Mouse (Mus musculus) layer of hippocampus, adult 11-12 months (tissue): Measurements from ENCODE around the gene Rhbdd1.
A peak's percentile ranks its signal among the peaks of the same experiment; 100 is the strongest.

Source experiments
- DNase-seq: peaks from one replicate; pipeline ENCODE4 v3.0.0; 2022; ENCODE audit warnings: low spot score

Gene Rhbdd1

GRCm38 (mm10) chr1:82432919-82433648, 116.8 kb downstream of the Rhbdd1 start:
- peak; percentile 83 for DNase-seq

- no peak for DNase-seq
Observed at GRCm38 (mm10) chr1:82433649-82434005, 117.4 kb downstream of the Rhbdd1 start.

GRCm38 (mm10) chr1:82437273-82437672, 121.0 kb downstream of the Rhbdd1 start:
- no peak for DNase-seq

- DNase-seq = no peak
Observed at GRCm38 (mm10) chr1:82440123-82440522, 123.9 kb downstream of the Rhbdd1 start.

GRCm38 (mm10) chr1:82443517-82443916, 127.3 kb downstream of the Rhbdd1 start:
- no peak for DNase-seq

- no peak for DNase-seq
Observed at GRCm38 (mm10) chr1:82446049-82446448, 129.8 kb downstream of the Rhbdd1 start.

- no peak for DNase-seq
Observed at GRCm38 (mm10) chr1:82449851-82450250, 133.6 kb downstream of the Rhbdd1 start.

- no peak for DNase-seq
Observed at GRCm38 (mm10) chr1:82451927-82452651, 135.8 kb downstream of the Rhbdd1 start.

GRCm38 (mm10) chr1:82454031-82454430, 137.8 kb downstream of the Rhbdd1 start:
- no peak for DNase-seq

- no peak for DNase-seq
Observed at GRCm38 (mm10) chr1:82459350-82459749, 143.1 kb downstream of the Rhbdd1 start.

- DNase-seq = no peak
Observed at GRCm38 (mm10) chr1:82459926-82460325, 143.7 kb downstream of the Rhbdd1 start.

GRCm38 (mm10) chr1:82461041-82461440, 144.8 kb downstream of the Rhbdd1 start:
- DNase-seq = no peak

- no peak for DNase-seq
Observed at GRCm38 (mm10) chr1:82465321-82465853, 149.1 kb downstream of the Rhbdd1 start.

- DNase-seq = no peak
Observed at GRCm38 (mm10) chr1:82468872-82469271, 152.6 kb downstream of the Rhbdd1 start.

GRCm38 (mm10) chr1:82470516-82471225, 154.4 kb downstream of the Rhbdd1 start:
- no peak for DNase-seq

- no peak for DNase-seq
Observed at GRCm38 (mm10) chr1:82473467-82473866, 157.2 kb downstream of the Rhbdd1 start.

- no peak for DNase-seq
Observed at GRCm38 (mm10) chr1:82474461-82474961, 158.3 kb downstream of the Rhbdd1 start.

GRCm38 (mm10) chr1:82475254-82475653, 159.0 kb downstream of the Rhbdd1 start:
- DNase-seq = no peak

GRCm38 (mm10) chr1:82475821-82476220, 159.6 kb downstream of the Rhbdd1 start:
- DNase-seq = no peak

GRCm38 (mm10) chr1:82476256-82476655, 160.0 kb downstream of the Rhbdd1 start:
- peak; percentile 24 for DNase-seq

GRCm38 (mm10) chr1:82476746-82477145, 160.5 kb downstream of the Rhbdd1 start:
- no peak for DNase-seq

- no peak for DNase-seq
Observed at GRCm38 (mm10) chr1:82479696-82480487, 163.6 kb downstream of the Rhbdd1 start.
